Mouse (Mus musculus) embryonic fibroblast, embryonic 13.5 days (primary cell): ENCODE measurements around the gene Pdcd5.

Experiments used
- CTCF ChIP-seq: IDR thresholded peaks from 2 replicates; pipeline ENCODE4 v1.5.1; 2011; ENCODE audit warnings: mild to moderate bottlenecking, control low read depth, low read length, moderate library complexity, borderline replicate concordance; ENCODE audit not compliant: insufficient read depth
- POLR2A ChIP-seq: IDR thresholded peaks from 2 replicates; pipeline ENCODE4 v1.6.1; 2011; ENCODE audit warnings: low read depth, mild to moderate bottlenecking, control low read depth, low read length, moderate library complexity

DNA sequence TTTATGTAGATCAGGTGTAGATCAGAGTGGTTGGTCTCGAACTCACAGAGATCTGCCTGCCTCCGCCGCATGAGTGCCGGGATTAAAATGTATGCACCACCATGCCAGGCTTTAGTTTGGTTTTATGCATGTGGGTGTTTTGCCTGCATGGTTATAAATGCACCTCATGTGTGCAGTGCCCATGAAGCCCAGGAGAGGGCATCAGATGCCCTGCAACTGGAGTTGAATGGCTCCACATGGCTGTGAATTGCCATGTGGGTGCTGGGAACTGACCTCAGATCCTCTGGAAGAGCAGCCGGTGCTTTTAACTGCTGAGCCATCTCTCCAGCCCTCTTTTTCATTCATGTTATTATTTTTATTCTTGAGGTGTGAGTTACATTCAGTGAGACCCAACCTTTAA, 21.3 kb downstream of the Pdcd5 start:
- no peak for TF ChIP-seq POLR2A
- no peak for TF ChIP-seq CTCF
